Mouse (Mus musculus) midbrain, postnatal 0 days (tissue): ENCODE measurements around the gene Fam189a1. TPM values are rescaled to one million over a fixed set of nuclear protein-coding genes. Genes with fewer than 3 reads are reported as not detected.

Source experiments
- ATAC-seq: fragments of 200-750 bp; cut with Nextera tagmentation; 2 replicates; pipeline ENCODE4 v1.8.0; 2017; ENCODE audit warnings: moderate number of reproducible peaks, mild to moderate bottlenecking, moderate TSS enrichment, moderate library complexity; ENCODE audit not compliant: low FRiP score
- DNase-seq: peaks from one replicate; pipeline ENCODE4 v3.0.0-alpha.2; 2015; ENCODE audit warnings: low spot score
- H3K27ac ChIP-seq: fragments of 300-500 bp; sonication (generic); 2 replicates; pipeline ENCODE4 v1.5.1; 2014; ENCODE audit warnings: low read depth, mild to moderate bottlenecking, low read length, mixed read lengths
- H3K27me3 ChIP-seq: fragments of 300-500 bp; sonication (generic); 2 replicates; pipeline ENCODE4 v1.6.1; 2014; ENCODE audit warnings: low read length, control low read depth, mixed read lengths; ENCODE audit not compliant: insufficient read depth
- H3K36me3 ChIP-seq: fragments of 300-500 bp; sonication (generic); 2 replicates; pipeline ENCODE4 v1.6.1; 2014; ENCODE audit warnings: low read length, control low read depth, mixed read lengths; ENCODE audit not compliant: insufficient read depth
- H3K4me1 ChIP-seq: fragments of 300-500 bp; sonication (generic); 2 replicates; pipeline ENCODE4 v1.6.1; 2014; ENCODE audit warnings: mild to moderate bottlenecking, control low read depth, antibody characterized with exemption, low read length, mixed read lengths; ENCODE audit not compliant: insufficient read depth
- H3K4me2 ChIP-seq: fragments of 300-500 bp; sonication (generic); 2 replicates; pipeline ENCODE4 v1.6.1; 2014; ENCODE audit warnings: low read depth, mild to moderate bottlenecking, low read length, mixed read lengths; ENCODE audit not compliant: poor library complexity, severe bottlenecking
- H3K4me3 ChIP-seq: fragments of 300-500 bp; sonication (generic); 2 replicates; pipeline ENCODE4 v1.5.1; 2014; ENCODE audit warnings: low read depth, mild to moderate bottlenecking, low read length, moderate library complexity
- H3K9ac ChIP-seq: fragments of 300-500 bp; sonication (generic); replicated peaks from 2 replicates; pipeline ENCODE4 v1.6.1; 2014; ENCODE audit warnings: mild to moderate bottlenecking, low read length, moderate library complexity, mixed read lengths; ENCODE audit not compliant: poor library complexity, severe bottlenecking
- H3K9me3 ChIP-seq: fragments of 300-500 bp; sonication (generic); 2 replicates; pipeline ENCODE4 v1.6.1; 2016; ENCODE audit warnings: low read length, control low read depth
- CTCF ChIP-seq: IDR thresholded peaks from 2 replicates; pipeline ENCODE4 v1.5.1; 2016; ENCODE audit warnings: antibody characterized with exemption, mild to moderate bottlenecking
- WGBS: fragments of 180-500 bp; shearing (Covaris S2); extraction: QIAGEN DNeasy Blood & Tissue Kit; methylation state at CpG from one replicate; pipeline ENCODE4 v1.1.7; 2014; 5-methylcytosine and 5-hydroxymethylcytosine counted together
- polyA plus RNA-seq: library from polyadenylated mRNA; unstranded; fragments of >200 nt; fragmentation: Nextera tagmentation; extraction: Ambion mirVana; gene quantifications from 2 replicates; pipeline ENCODE4 v1.2.1, GENCODE M21; 2015
- total RNA-seq: library from RNA; depleted of rRNA; stranded (reverse); fragments of >200 nt; gene quantifications from 2 replicates; pipeline ENCODE4 v1.2.3, GENCODE M21; 2014

Fam189a1 gene
- total and polyA plus RNA-seq, 2 experiments from 2014 or later: 12.8 to 19.7 TPM

DNA sequence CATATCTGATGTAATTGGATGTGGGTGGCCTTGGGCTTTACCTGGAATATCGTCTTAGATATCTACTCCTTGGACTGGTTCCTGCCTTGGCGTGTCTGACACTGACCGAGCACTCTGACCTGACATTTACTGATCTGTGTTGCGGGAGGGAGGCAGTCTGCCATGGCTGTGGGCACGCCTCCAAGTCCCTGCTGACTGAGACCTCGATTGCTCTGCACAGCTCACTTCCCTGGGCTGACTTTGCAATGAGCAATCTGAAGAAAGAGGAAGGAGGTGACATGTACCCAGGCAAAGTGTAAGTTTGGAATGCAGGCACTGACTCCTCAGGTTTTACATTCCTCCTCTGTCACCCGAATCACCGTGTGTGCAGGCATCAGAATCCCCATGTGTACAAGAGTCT, 364.3 kb downstream of the Fam189a1 start:
- Histone ChIP-seq H3K27me3 (no peaks in the 10 kb centered on the region), H3K9me3 (no peaks in the 10 kb centered on the region), H3K4me3 (no peak overlapping the region), H3K27ac (no peak overlapping the region), H3K4me1 (no peaks in the 10 kb centered on the region), H3K9ac (no peak overlapping the region), H3K4me2 (no peak overlapping the region), H3K36me3 (no peaks in the 10 kb centered on the region)
- ATAC-seq: no peak
- DNase-seq: no peak
- no peak for TF ChIP-seq CTCF
- WGBS: 72% methylated on average over 8 of the region's 8 CpGs

DNA sequence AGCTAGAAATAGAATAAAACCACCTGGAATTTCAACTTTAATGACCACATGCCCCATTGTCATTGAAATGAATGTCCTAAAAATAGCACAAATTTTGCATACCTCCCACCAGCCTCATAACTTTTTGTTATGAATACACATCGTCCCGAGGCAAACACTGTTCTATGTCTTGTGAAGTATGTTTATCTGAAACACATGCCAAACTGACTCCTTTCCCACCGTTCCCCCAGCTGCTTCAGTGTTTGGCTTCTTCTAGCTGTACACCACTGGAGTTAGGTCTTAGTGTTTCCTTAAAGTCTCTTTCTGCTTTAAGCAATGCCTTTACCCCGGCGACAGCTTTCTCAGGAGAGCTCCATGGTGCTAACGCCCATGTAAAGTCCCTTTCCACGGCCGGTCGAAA, 365.2 kb downstream of the Fam189a1 start:
- no peak for TF ChIP-seq CTCF
- Histone ChIP-seq H3K4me1 (no peaks in the 10 kb centered on the region), H3K4me3 (no peak overlapping the region), H3K36me3 (no peaks in the 10 kb centered on the region), H3K9me3 (no peaks in the 10 kb centered on the region), H3K27ac (no peak overlapping the region), H3K27me3 (no peaks in the 10 kb centered on the region), H3K4me2 (no peak overlapping the region), H3K9ac (no peak overlapping the region)
- no peak for ATAC-seq
- DNase-seq: no peak
- WGBS: 68% methylated on average over 9 of the region's 9 CpGs

DNA sequence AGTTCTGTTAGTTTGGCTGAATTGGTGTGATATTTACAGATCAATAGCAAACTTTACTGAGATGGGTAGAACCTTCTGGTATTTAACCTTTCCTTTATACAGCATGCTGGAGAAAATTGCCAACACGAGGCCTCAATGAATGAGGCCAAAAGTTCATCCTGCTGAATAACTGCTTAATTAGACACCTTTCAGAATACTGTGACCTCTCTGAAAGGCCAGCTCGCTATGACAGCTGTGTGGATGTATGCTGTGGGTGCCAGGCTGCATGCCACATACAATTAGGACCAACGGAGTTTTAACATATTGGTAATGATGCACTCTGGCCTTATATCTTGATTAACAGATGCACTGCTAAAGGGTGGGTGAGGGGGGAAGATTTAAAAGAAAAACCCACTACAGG, 371.3 kb downstream of the Fam189a1 start:
- DNase-seq: no peak

DNA sequence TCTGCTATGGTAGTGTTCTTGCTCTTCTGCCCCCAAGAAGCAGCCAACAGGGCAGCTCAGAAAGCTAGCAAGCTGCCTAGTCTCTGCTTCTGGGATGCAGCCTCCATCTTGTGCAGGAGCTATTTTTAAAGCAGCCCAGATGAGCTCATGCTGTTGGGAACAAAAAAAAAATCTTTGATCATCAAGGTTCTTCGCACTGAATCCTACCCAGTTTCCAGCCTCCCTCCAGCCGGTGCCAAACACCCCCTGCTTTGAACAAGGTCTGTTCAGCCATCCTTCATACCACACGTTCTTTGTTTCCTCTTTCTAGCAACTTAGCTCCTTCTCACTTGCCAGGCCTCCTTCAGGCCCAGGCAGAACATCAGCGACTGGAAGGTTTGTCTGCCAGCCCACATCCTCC, 376.9 kb downstream of the Fam189a1 start:
- H3K27me3 ChIP-seq: no peaks in the 10 kb centered on the region
- WGBS: 62% methylated on average over 4 of the region's 4 CpGs

More for the DNA sequence above, 371.3 kb downstream of the Fam189a1 start:
- no peak overlapping the region for H3K9ac ChIP-seq
- no peak overlapping the region for H3K27ac ChIP-seq
- no peak for ATAC-seq
- no peaks in the 10 kb centered on the region for H3K9me3 ChIP-seq
- no peaks in the 10 kb centered on the region for H3K27me3 ChIP-seq
- no peak overlapping the region for H3K4me2 ChIP-seq
- 65% methylated on average over 3 of the region's 3 CpGs for WGBS
- no peaks in the 10 kb centered on the region for H3K36me3 ChIP-seq
- H3K4me1 ChIP-seq: no peaks in the 10 kb centered on the region
- TF ChIP-seq CTCF: no peak
- H3K4me3 ChIP-seq: no peak overlapping the region

DNA sequence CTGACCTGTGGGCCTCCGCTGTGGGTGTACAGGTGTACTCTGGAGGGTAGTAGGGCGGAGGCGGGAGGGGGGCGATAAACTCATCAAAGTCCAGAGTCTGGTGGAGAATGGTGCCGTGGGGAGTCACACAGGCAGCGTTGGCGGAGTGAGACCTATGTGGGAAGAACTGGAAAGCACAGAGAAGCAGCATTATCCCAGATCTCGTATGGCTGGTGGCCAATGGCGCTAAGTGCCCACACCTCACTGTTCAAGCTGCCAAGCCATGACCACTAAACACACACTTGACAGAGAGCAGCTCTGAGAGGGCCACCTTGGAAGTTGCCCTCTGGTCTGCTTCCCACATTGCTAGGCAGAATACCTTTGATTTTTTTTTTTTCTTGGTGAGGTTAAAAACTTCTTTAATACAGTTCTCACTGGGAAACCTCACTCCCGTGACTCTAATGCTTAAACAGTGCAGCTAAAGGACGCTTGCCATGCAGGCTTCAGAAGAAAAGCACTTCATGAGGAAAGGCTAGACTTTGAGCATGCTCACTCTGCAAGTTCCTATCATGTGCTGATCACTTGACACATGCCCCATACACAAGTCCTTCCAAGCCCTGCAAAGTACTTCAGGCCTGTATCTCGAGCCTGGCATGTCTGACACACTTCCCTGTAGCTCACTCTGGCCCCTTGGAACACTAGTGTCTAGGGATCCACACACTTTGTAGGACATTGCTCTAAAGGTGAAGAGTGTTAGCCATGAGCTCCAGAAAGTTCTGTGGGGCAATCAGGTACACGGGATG, 379.5 kb downstream of the Fam189a1 start:
- DNase-seq: no peak
- H3K9ac ChIP-seq: no peak overlapping the region
- ATAC-seq: no peak
- no peaks in the 10 kb centered on the region for H3K9me3 ChIP-seq
- H3K4me3 ChIP-seq: no peak overlapping the region
- no peaks in the 10 kb centered on the region for H3K27me3 ChIP-seq
- WGBS: 87% methylated on average over 13 of the region's 13 CpGs
- TF ChIP-seq CTCF: no peak
- H3K36me3 ChIP-seq: no peaks in the 10 kb centered on the region
- no peaks in the 10 kb centered on the region for H3K4me1 ChIP-seq
- H3K27ac ChIP-seq: no peak overlapping the region
- H3K4me2 ChIP-seq: no peak overlapping the region

More for the DNA sequence above, 376.9 kb downstream of the Fam189a1 start:
- DNase-seq (no peak), ATAC-seq (no peak)
- H3K9ac ChIP-seq: no peak overlapping the region
- H3K27ac ChIP-seq: 0 out of 2 replicates have a peak overlapping the region, but pooled peaks have one; percentile 32
- no peaks in the 10 kb centered on the region for H3K36me3 ChIP-seq
- no peak overlapping the region for H3K4me2 ChIP-seq
- no peak for TF ChIP-seq CTCF
- no peaks in the 10 kb centered on the region for H3K4me1 ChIP-seq
- no peak overlapping the region for H3K4me3 ChIP-seq
- H3K9me3 ChIP-seq: no peaks in the 10 kb centered on the region

DNA sequence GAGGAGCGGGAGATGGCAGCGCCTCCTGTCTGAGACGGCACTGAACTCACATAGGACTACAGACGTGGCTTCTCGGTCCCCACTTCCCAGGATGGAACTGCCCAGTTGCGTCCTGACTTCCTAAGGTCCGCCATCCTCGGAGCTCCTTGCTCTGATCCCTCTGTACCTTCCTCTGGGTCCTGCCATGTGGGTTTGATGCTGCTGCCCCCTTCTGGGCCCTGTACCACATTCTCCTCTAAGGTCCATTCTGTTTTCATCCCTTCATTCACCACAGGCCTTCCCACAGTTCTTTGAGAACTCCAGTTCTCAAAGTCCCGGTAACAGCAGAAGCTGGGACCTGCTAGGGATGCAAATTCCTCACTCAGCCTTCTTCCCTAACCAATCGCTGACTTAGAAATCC, 382.9 kb downstream of the Fam189a1 start:
- WGBS: 43% methylated on average over 10 of the region's 10 CpGs
- H3K27me3 ChIP-seq: no peaks in the 10 kb centered on the region
- DNase-seq (no peak), ATAC-seq (no peak)
- peak; percentile 38 for TF ChIP-seq CTCF
- no peak overlapping the region for H3K4me3 ChIP-seq
- H3K4me1 ChIP-seq: no peaks in the 10 kb centered on the region
- H3K4me2 ChIP-seq: no peak overlapping the region
- no peaks in the 10 kb centered on the region for H3K9me3 ChIP-seq
- no peak overlapping the region for H3K27ac ChIP-seq
- no peaks in the 10 kb centered on the region for H3K36me3 ChIP-seq
- H3K9ac ChIP-seq: no peak overlapping the region
